Comparison of ENCODE assay signal across 10 mouse cellular contexts in the genomic region with DNA sequence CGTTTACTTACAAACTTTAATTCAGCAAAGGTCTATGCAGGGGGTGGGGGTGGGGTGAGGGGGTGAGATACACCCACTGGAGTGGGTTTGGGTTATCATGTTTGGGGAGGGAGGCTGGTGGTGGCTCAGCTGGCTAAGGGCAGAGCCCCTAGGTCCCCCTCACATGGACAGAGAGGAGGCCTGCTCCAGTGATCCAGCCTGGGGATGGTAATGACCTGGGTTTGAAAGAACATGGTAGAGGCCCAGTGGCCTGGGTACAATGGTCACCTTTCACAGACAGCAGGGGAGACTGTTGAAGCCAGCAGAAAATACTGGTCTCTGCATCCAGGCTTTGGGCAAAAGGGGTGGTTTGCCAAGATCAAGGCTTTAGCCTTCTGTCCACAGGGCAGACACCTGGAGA. TPM values are rescaled to one million over a fixed set of nuclear protein-coding genes. Genes with fewer than 3 reads are reported as not detected.
DNase-seq lines count a peak whose midpoint lies in the region; ATAC-seq and TF ChIP-seq lines count a peak whose summit lies in the region.
"Had no signal": no experiment of that assay in that cellular context is flagged by ENCODE, and none has a peak within 500 bp of the region (broad histone marks: within the 10 kb centered on the region; RNA-seq: fewer than 3 reads in every experiment).

No protein-coding gene starts in this region.

- H3K27me3 ChIP-seq in hindbrain, embryonic 15.5 days: no peaks in the 10 kb centered on the region
- no peaks in the 10 kb centered on the region for H3K27me3 ChIP-seq in hindbrain, embryonic 10.5 days (ENCODE audit: insufficient read depth, poor library complexity, severe bottlenecking)
- no peaks in the 10 kb centered on the region for H3K27me3 ChIP-seq in midbrain, postnatal 0 days (ENCODE audit: insufficient read depth, low read length)
- H3K27me3 ChIP-seq in midbrain, embryonic 16.5 days (ENCODE audit: control insufficient read depth, insufficient read depth, low read depth, low read length): no peaks in the 10 kb centered on the region
- H3K27me3 ChIP-seq in limb, embryonic 12.5 days: no peaks in the 10 kb centered on the region
- H3K27me3 ChIP-seq in neural tube, embryonic 15.5 days (replicated peaks): no peaks in the 10 kb centered on the region

- H3K36me3 ChIP-seq in hindbrain, embryonic 15.5 days: peaks cover 44% of the 10 kb centered on the region
- H3K36me3 ChIP-seq in hindbrain, embryonic 10.5 days: peaks cover 76% of the 10 kb centered on the region
- H3K36me3 ChIP-seq in midbrain, postnatal 0 days (ENCODE audit: insufficient read depth, low read length): peaks cover 36% of the 10 kb centered on the region
- peaks cover 22% of the 10 kb centered on the region for H3K36me3 ChIP-seq in midbrain, embryonic 16.5 days (ENCODE audit: control insufficient read depth, insufficient read depth, low read length)
- H3K36me3 ChIP-seq in limb, embryonic 12.5 days: peaks cover 69% of the 10 kb centered on the region
- H3K36me3 ChIP-seq in neural tube, embryonic 15.5 days: peaks cover 49% of the 10 kb centered on the region

- 86% methylated on average over 1 of the region's 1 CpGs for WGBS in hindbrain, embryonic 15.5 days
- 78% methylated on average over 1 of the region's 1 CpGs for WGBS in hindbrain, embryonic 10.5 days
- WGBS in midbrain, postnatal 0 days: 93% methylated on average over 1 of the region's 1 CpGs
- WGBS in midbrain, embryonic 16.5 days: 92% methylated on average over 1 of the region's 1 CpGs
- 86% methylated on average over 1 of the region's 1 CpGs for WGBS in limb, embryonic 12.5 days
- 87% methylated on average over 1 of the region's 1 CpGs for WGBS in neural tube, embryonic 15.5 days

- peaks cover 23% of the 10 kb centered on the region for H3K4me1 ChIP-seq in hindbrain, embryonic 15.5 days (replicated peaks)
- H3K4me1 ChIP-seq in hindbrain, embryonic 10.5 days (replicated peaks): peaks cover 25% of the 10 kb centered on the region
- 0 out of 2 replicates have a peak, but pooled peaks cover 6% of the 10 kb centered on the region for H3K4me1 ChIP-seq in midbrain, postnatal 0 days (ENCODE audit: insufficient read depth, low read length)
- peaks cover 16% of the 10 kb centered on the region for H3K4me1 ChIP-seq in midbrain, embryonic 16.5 days (ENCODE audit: control insufficient read depth, insufficient read depth, low read length)
- H3K4me1 ChIP-seq in limb, embryonic 12.5 days (replicated peaks): peaks cover 9% of the 10 kb centered on the region
- H3K4me1 ChIP-seq in neural tube, embryonic 15.5 days: peaks cover 24% of the 10 kb centered on the region

- no peak overlapping the region for H3K4me3 ChIP-seq in hindbrain, embryonic 15.5 days
- H3K4me3 ChIP-seq in hindbrain, embryonic 10.5 days: no peak overlapping the region
- H3K4me3 ChIP-seq in midbrain, postnatal 0 days (ENCODE audit: low read depth, low read length): no peak overlapping the region
- H3K4me3 ChIP-seq in midbrain, embryonic 16.5 days (ENCODE audit: low read depth, low read length): no peak overlapping the region
- no peak overlapping the region for H3K4me3 ChIP-seq in limb, embryonic 12.5 days (replicated peaks)
- H3K4me3 ChIP-seq in neural tube, embryonic 15.5 days (replicated peaks): no peak overlapping the region

- no peak overlapping the region for H3K9ac ChIP-seq in hindbrain, embryonic 15.5 days
- H3K9ac ChIP-seq in midbrain, postnatal 0 days (replicated peaks; ENCODE audit: low read length, poor library complexity, severe bottlenecking): no peak overlapping the region
- no peak overlapping the region for H3K9ac ChIP-seq in midbrain, embryonic 16.5 days (ENCODE audit: low read depth, low read length)
- H3K9ac ChIP-seq in limb, embryonic 12.5 days (replicated peaks): no peak overlapping the region
- no peak overlapping the region for H3K9ac ChIP-seq in neural tube, embryonic 15.5 days (replicated peaks)

- DNase-seq in hindbrain, embryonic 10.5 days (ENCODE audit: low spot score): no peak
- DNase-seq in midbrain, postnatal 0 days (ENCODE audit: low spot score): no peak
- DNase-seq: cerebellum, postnatal 10 days; kidney, adult 2 months; lung, embryonic 14.5 days had no signal

- ATAC-seq in hindbrain, embryonic 15.5 days (ENCODE audit: low FRiP score, low read depth): no peak
- ATAC-seq in midbrain, postnatal 0 days (ENCODE audit: low FRiP score): no peak
- ATAC-seq in midbrain, embryonic 16.5 days: no peak
- no peak for ATAC-seq in limb, embryonic 12.5 days (ENCODE audit: insufficient number of reproducible peaks, insufficient read depth, low FRiP score, low TSS enrichment, low read depth)
- no peak for ATAC-seq in neural tube, embryonic 15.5 days (ENCODE audit: low FRiP score)
- ATAC-seq in cerebellum, adult (ENCODE audit: insufficient number of reproducible peaks, low FRiP score, low TSS enrichment): no peak

- H3K9me3 ChIP-seq in hindbrain, embryonic 15.5 days: no peaks in the 10 kb centered on the region
- H3K9me3 ChIP-seq in hindbrain, embryonic 10.5 days: no peaks in the 10 kb centered on the region
- no peaks in the 10 kb centered on the region for H3K9me3 ChIP-seq in midbrain, postnatal 0 days (ENCODE audit: low read length)
- H3K9me3 ChIP-seq in midbrain, embryonic 16.5 days (replicated peaks; ENCODE audit: control insufficient read depth, low read length, poor library complexity, severe bottlenecking): no peaks in the 10 kb centered on the region
- H3K9me3 ChIP-seq in limb, embryonic 12.5 days: no peaks in the 10 kb centered on the region
- H3K9me3 ChIP-seq in neural tube, embryonic 15.5 days (replicated peaks): no peaks in the 10 kb centered on the region

- peak overlapping the region; percentile 75 for H3K27ac ChIP-seq in hindbrain, embryonic 15.5 days (replicated peaks)
- H3K27ac ChIP-seq in hindbrain, embryonic 10.5 days: no peak overlapping the region
- peak overlapping the region; percentile 78; the same call in 1 of the 2 replicates for H3K27ac ChIP-seq in midbrain, postnatal 0 days (ENCODE audit: low read depth, low read length)
- no peak overlapping the region for H3K27ac ChIP-seq in midbrain, embryonic 16.5 days (ENCODE audit: low read length)
- 0 out of 2 replicates have a peak overlapping the region, but pooled peaks have one; percentile 37 for H3K27ac ChIP-seq in limb, embryonic 12.5 days
- no peak overlapping the region for H3K27ac ChIP-seq in neural tube, embryonic 15.5 days (replicated peaks)

- TF ChIP-seq CTCF in midbrain, postnatal 0 days (IDR thresholded peaks at IDR 0.05): no peak

- 0 out of 2 replicates have a peak overlapping the region, but pooled peaks have one; percentile 80 for H3K4me2 ChIP-seq in hindbrain, embryonic 15.5 days
- no peak overlapping the region; the same call in 1 of the 2 replicates for H3K4me2 ChIP-seq in midbrain, postnatal 0 days (ENCODE audit: low read depth, low read length, poor library complexity, severe bottlenecking)
- no peak overlapping the region for H3K4me2 ChIP-seq in midbrain, embryonic 16.5 days (ENCODE audit: low read length)
- no peak overlapping the region for H3K4me2 ChIP-seq in limb, embryonic 12.5 days
- H3K4me2 ChIP-seq in neural tube, embryonic 15.5 days: peak overlapping the region; percentile 93

RNA-seq across cellular contexts. Expression of a gene that starts 0.8 kb away (rescaled TPM):
- polyA plus RNA-seq in hindbrain, embryonic 15.5 days (2015; fragmentation: Nextera tagmentation; extraction: Ambion mirVana): 71.0 and 74.1 TPM in 2 replicates
- polyA plus RNA-seq in hindbrain, embryonic 10.5 days (2016; fragmentation: Nextera tagmentation; extraction: Ambion mirVana): 64.4 and 66.3 TPM in 2 replicates
- total RNA-seq in midbrain, postnatal 0 days (2014; rRNA removed): 67.3 and 81.3 TPM in 2 replicates
- 86.5 and 95.3 TPM in 2 replicates for polyA plus RNA-seq in midbrain, postnatal 0 days (2015; fragmentation: Nextera tagmentation; extraction: Ambion mirVana)
- 59.9 and 73.0 TPM in 2 replicates for polyA plus RNA-seq in midbrain, embryonic 16.5 days (2015; fragmentation: Nextera tagmentation; extraction: Ambion mirVana)
- polyA plus RNA-seq in limb, embryonic 12.5 days (2016; fragmentation: Nextera tagmentation; extraction: Ambion mirVana): 52.4 and 56.7 TPM in 2 replicates
- polyA plus RNA-seq in neural tube, embryonic 15.5 days (2015; fragmentation: Nextera tagmentation; extraction: Ambion mirVana): 69.8 and 77.7 TPM in 2 replicates

RNA-seq across cellular contexts. Expression of a gene that starts 1.3 kb away (rescaled TPM):
- 1.7 and 2.8 TPM in 2 replicates for polyA plus RNA-seq in hindbrain, embryonic 15.5 days (2015; fragmentation: Nextera tagmentation; extraction: Ambion mirVana)
- polyA plus RNA-seq in hindbrain, embryonic 10.5 days (2016; fragmentation: Nextera tagmentation; extraction: Ambion mirVana): 1.0 and 1.4 TPM in 2 replicates
- 2.4 and 2.7 TPM in 2 replicates for total RNA-seq in midbrain, postnatal 0 days (2014; rRNA removed)
- polyA plus RNA-seq in midbrain, postnatal 0 days (2015; fragmentation: Nextera tagmentation; extraction: Ambion mirVana): 0.90 and 0.94 TPM in 2 replicates
- polyA plus RNA-seq in midbrain, embryonic 16.5 days (2015; fragmentation: Nextera tagmentation; extraction: Ambion mirVana): 1.8 and 1.9 TPM in 2 replicates
- 1.2 and 1.3 TPM in 2 replicates for polyA plus RNA-seq in limb, embryonic 12.5 days (2016; fragmentation: Nextera tagmentation; extraction: Ambion mirVana)
- 1.6 and 2.2 TPM in 2 replicates for polyA plus RNA-seq in neural tube, embryonic 15.5 days (2015; fragmentation: Nextera tagmentation; extraction: Ambion mirVana)

RNA-seq across cellular contexts. Expression of a gene that starts 7.3 kb away (rescaled TPM):
- polyA plus RNA-seq in hindbrain, embryonic 15.5 days (2015; fragmentation: Nextera tagmentation; extraction: Ambion mirVana): 0.58 and 3.0 TPM in 2 replicates
- 1.0 TPM in 2 replicates for polyA plus RNA-seq in hindbrain, embryonic 10.5 days (2016; fragmentation: Nextera tagmentation; extraction: Ambion mirVana)
- total RNA-seq in midbrain, postnatal 0 days (2014; rRNA removed): 10.7 TPM in 1 of 2 replicates, not detected in the other
- polyA plus RNA-seq in midbrain, postnatal 0 days (2015; fragmentation: Nextera tagmentation; extraction: Ambion mirVana): 0.20 TPM in 1 of 2 replicates, not detected in the other
- 0.78 and 1.6 TPM in 2 replicates for polyA plus RNA-seq in midbrain, embryonic 16.5 days (2015; fragmentation: Nextera tagmentation; extraction: Ambion mirVana)
- polyA plus RNA-seq in limb, embryonic 12.5 days (2016; fragmentation: Nextera tagmentation; extraction: Ambion mirVana): 0.68 and 1.5 TPM in 2 replicates
- 1.00 and 1.6 TPM in 2 replicates for polyA plus RNA-seq in neural tube, embryonic 15.5 days (2015; fragmentation: Nextera tagmentation; extraction: Ambion mirVana)
- polyA plus RNA-seq: kidney, adult 2 months; lung, embryonic 14.5 days had no signal

RNA-seq across cellular contexts. Expression of a gene that starts 17.6 kb away (rescaled TPM):
- 1.3 and 3.1 TPM in 2 replicates for polyA plus RNA-seq in hindbrain, embryonic 15.5 days (2015; fragmentation: Nextera tagmentation; extraction: Ambion mirVana)
- 2.9 and 3.7 TPM in 2 replicates for polyA plus RNA-seq in hindbrain, embryonic 10.5 days (2016; fragmentation: Nextera tagmentation; extraction: Ambion mirVana)
- total RNA-seq in midbrain, postnatal 0 days (2014; rRNA removed): 2.1 and 5.8 TPM in 2 replicates
- polyA plus RNA-seq in midbrain, postnatal 0 days (2015; fragmentation: Nextera tagmentation; extraction: Ambion mirVana): 0.38 and 0.48 TPM in 2 replicates
- 1.6 and 1.9 TPM in 2 replicates for polyA plus RNA-seq in midbrain, embryonic 16.5 days (2015; fragmentation: Nextera tagmentation; extraction: Ambion mirVana)
- 2.8 and 4.2 TPM in 2 replicates for polyA plus RNA-seq in limb, embryonic 12.5 days (2016; fragmentation: Nextera tagmentation; extraction: Ambion mirVana)
- polyA plus RNA-seq in neural tube, embryonic 15.5 days (2015; fragmentation: Nextera tagmentation; extraction: Ambion mirVana): 1.4 and 2.3 TPM in 2 replicates

RNA-seq across cellular contexts. Expression of a gene that starts 17.6 kb away (rescaled TPM):
- polyA plus RNA-seq in hindbrain, embryonic 15.5 days (2015; fragmentation: Nextera tagmentation; extraction: Ambion mirVana): 31.7 and 37.8 TPM in 2 replicates
- 94.3 and 103 TPM in 2 replicates for polyA plus RNA-seq in hindbrain, embryonic 10.5 days (2016; fragmentation: Nextera tagmentation; extraction: Ambion mirVana)
- total RNA-seq in midbrain, postnatal 0 days (2014; rRNA removed): 38.7 and 41.0 TPM in 2 replicates
- polyA plus RNA-seq in midbrain, postnatal 0 days (2015; fragmentation: Nextera tagmentation; extraction: Ambion mirVana): 20.2 and 20.7 TPM in 2 replicates
- 28.9 and 30.4 TPM in 2 replicates for polyA plus RNA-seq in midbrain, embryonic 16.5 days (2015; fragmentation: Nextera tagmentation; extraction: Ambion mirVana)
- polyA plus RNA-seq in limb, embryonic 12.5 days (2016; fragmentation: Nextera tagmentation; extraction: Ambion mirVana): 60.8 and 77.0 TPM in 2 replicates
- 25.6 and 38.0 TPM in 2 replicates for polyA plus RNA-seq in neural tube, embryonic 15.5 days (2015; fragmentation: Nextera tagmentation; extraction: Ambion mirVana)

Comparison
In these comparisons a context has a peak if more than half of its experiments do, and no peak if none do; other contexts are left out.
1. H3K27ac ChIP-seq: peak in hindbrain, embryonic 15.5 days (single experiment), midbrain, postnatal 0 days (single experiment) and limb, embryonic 12.5 days (single experiment); none in hindbrain, embryonic 10.5 days (single experiment), midbrain, embryonic 16.5 days (single experiment) and neural tube, embryonic 15.5 days (single experiment).
2. H3K4me2 ChIP-seq: peak in hindbrain, embryonic 15.5 days (single experiment) and neural tube, embryonic 15.5 days (single experiment); none in midbrain, postnatal 0 days (single experiment), midbrain, embryonic 16.5 days (single experiment) and limb, embryonic 12.5 days (single experiment).